Mouse (Mus musculus) liver, embryonic 14.5 days (tissue): ENCODE data around the gene Rpl18. TPM values are rescaled to one million over a fixed set of nuclear protein-coding genes. Genes with fewer than 3 reads are reported as not detected.

Experiments used
- ATAC-seq: fragments of 200-750 bp; cut with Nextera tagmentation; 2 replicates; pipeline ENCODE4 v1.8.0; 2017; ENCODE audit warnings: moderate number of reproducible peaks, mild to moderate bottlenecking, moderate library complexity; ENCODE audit not compliant: insufficient read depth
- DNase-seq, 3 experiments: peaks; one replicate each; pipeline ENCODE4 v3.0.0-alpha.2; 2012 to 2013; ENCODE audit warnings: low read depth in 3 of 3, low spot score in 3 of 3
- H3K27ac ChIP-seq: fragments of 300-500 bp; sonication (generic); 2 replicates; pipeline ENCODE4 v1.5.1; 2014; ENCODE audit warnings: moderate library complexity, mild to moderate bottlenecking, control low read depth, inconsistent platforms
- H3K27me3 ChIP-seq: fragments of 300-500 bp; sonication (generic); 2 replicates; pipeline ENCODE4 v1.6.1; 2014; ENCODE audit warnings: mild to moderate bottlenecking, low read length, moderate library complexity; ENCODE audit not compliant: control insufficient read depth, insufficient read depth
- H3K36me3 ChIP-seq: fragments of 300-500 bp; sonication (generic); replicated peaks from 2 replicates; pipeline ENCODE4 v1.6.1; 2014; ENCODE audit warnings: low read depth; ENCODE audit not compliant: control insufficient read depth, insufficient read depth
- H3K4me1 ChIP-seq, 2 experiments: fragments of 200-500 bp in 1 of 2; fragments of 300-500 bp in 1 of 2; sonication (generic) in 1 of 2; replicated peaks; 2 replicates each; pipeline ENCODE4 v1.6.1; 2012 to 2014; ENCODE audit warnings: antibody characterized with exemption in 1 of 2, inconsistent platforms in 1 of 2, low read length in 1 of 2; ENCODE audit not compliant: control insufficient read depth in 2 of 2, insufficient read depth in 2 of 2
- H3K4me2 ChIP-seq: fragments of 300-500 bp; sonication (generic); 2 replicates; pipeline ENCODE4 v1.6.1; 2014; ENCODE audit warnings: low read depth, mild to moderate bottlenecking, control low read depth, moderate library complexity
- H3K4me3 ChIP-seq, 2 experiments: fragments of 200-500 bp in 1 of 2; fragments of 300-500 bp in 1 of 2; sonication (generic) in 1 of 2; 2 replicates each; pipeline ENCODE4 v1.5.1; 2012 to 2014; ENCODE audit warnings: low read depth in 2 of 2, low read length in 2 of 2, mild to moderate bottlenecking in 2 of 2, control low read depth in 1 of 2, inconsistent platforms in 1 of 2, moderate library complexity in 1 of 2; ENCODE audit not compliant: insufficient read depth in 1 of 2
- H3K9ac ChIP-seq: fragments of 300-500 bp; sonication (generic); replicated peaks from 2 replicates; pipeline ENCODE4 v1.6.1; 2014; ENCODE audit warnings: mild to moderate bottlenecking, control low read depth, moderate library complexity
- H3K9me3 ChIP-seq: fragments of 300-500 bp; sonication (generic); 2 replicates; pipeline ENCODE4 v1.6.1; 2016; ENCODE audit warnings: low read length, mixed read lengths; ENCODE audit not compliant: control insufficient read depth
- CTCF ChIP-seq: IDR thresholded peaks from 2 replicates; pipeline ENCODE4 v1.5.1; 2016; ENCODE audit warnings: antibody characterized with exemption, low read depth, control low read depth
- EP300 ChIP-seq: IDR thresholded peaks from 2 replicates; pipeline ENCODE4 v1.6.1; 2016; ENCODE audit warnings: antibody characterized with exemption, low read depth
- WGBS: fragments of 180-500 bp; shearing (Covaris S2); extraction: QIAGEN DNeasy Blood & Tissue Kit; methylation state at CpG from one replicate; pipeline ENCODE4 v1.1.7; 2014; ENCODE audit not compliant: insufficient replicate concordance; 5-methylcytosine and 5-hydroxymethylcytosine counted together
- polyA plus RNA-seq, 2 experiments: library from polyadenylated mRNA; depleted of rRNA in 1 of 2; stranded (reverse) in 1 of 2; unstranded in 1 of 2; fragments of >200 nt; fragmentation: Nextera tagmentation in 1 of 2; extraction: Ambion mirVana in 1 of 2; gene quantifications; 2 replicates each; pipeline versions ENCODE4 v1.2.1 to v1.2.3; 2012 to 2014

Rpl18 gene
- polyA plus RNA-seq, 2 experiments = 499 to 846 TPM

DNA sequence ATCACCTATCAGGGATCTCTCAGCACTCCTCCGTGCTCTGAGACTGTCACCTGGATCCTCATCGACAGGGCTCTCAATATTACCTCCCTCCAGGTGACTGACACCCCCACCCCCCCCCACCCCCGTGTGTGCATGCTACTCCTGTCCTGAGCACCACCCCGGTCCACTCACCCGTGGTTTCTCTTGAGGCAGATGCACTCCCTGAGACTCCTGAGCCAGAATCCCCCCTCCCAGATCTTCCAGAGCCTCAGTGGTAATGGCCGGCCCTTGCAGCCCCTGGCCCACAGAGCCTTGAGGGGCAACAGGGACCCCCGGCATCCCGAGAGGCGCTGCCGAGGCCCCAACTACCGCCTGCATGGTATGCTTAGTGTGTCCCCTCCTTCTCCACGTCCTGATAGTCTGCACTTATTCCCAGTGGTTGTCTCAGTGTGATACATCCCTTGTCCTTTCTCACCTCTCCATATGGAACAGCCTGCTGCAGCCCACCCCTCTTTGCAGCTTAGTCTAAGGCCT lies 11.7 kb upstream of the Rpl18 start:
- no peak for TF ChIP-seq CTCF
- no peak for TF ChIP-seq EP300
- no peak overlapping the region for H3K27ac ChIP-seq
- peaks cover 27% of the 10 kb centered on the region for H3K27me3 ChIP-seq
- H3K9me3 ChIP-seq = no peaks in the 10 kb centered on the region
- no peaks in the 10 kb centered on the region for H3K36me3 ChIP-seq
- ATAC-seq (no peak), DNase-seq (no peak)
- H3K9ac ChIP-seq = no peak overlapping the region; the same call in 1 of the 2 replicates
- H3K4me1 ChIP-seq = peaks cover 29 to 32% of the 10 kb centered on the region in 2 experiments
- H3K4me2 ChIP-seq = peak overlapping the region; percentile 78
- WGBS = 56% methylated on average over 12 of the region's 12 CpGs
- no peak overlapping the region; a peak in 1 of 4 replicates for H3K4me3 ChIP-seq

- peak in 1 of 3 experiments; percentile 66 for DNase-seq
- H3K4me1 ChIP-seq = peaks cover 29 to 32% of the 10 kb centered on the region in 2 experiments
Observed at GRCm38 (mm10) chr7:45704046-45704559, 11.2 kb upstream of the Rpl18 start.

GRCm38 (mm10) chr7:45704730-45705442 lies 10.4 kb upstream of the Rpl18 start, which contains the start of gene Dbp:
Gene Dbp, plus strand, starts transcription at chr7:45705088.
- TF ChIP-seq CTCF (no peak), EP300 (0 out of 2 replicates have a peak, but pooled peaks have one; percentile 6)
- ATAC-seq = peak; percentile 82
- peak within 1 kb of the TSS; percentile 48 to 63 for H3K4me3 ChIP-seq
- H3K9ac ChIP-seq = peak within 1 kb of the TSS; percentile 41
- no peaks in the 10 kb centered on the region for H3K36me3 ChIP-seq
- peak within 1 kb of the TSS; percentile 9; the same call in 1 of the 2 replicates for H3K27ac ChIP-seq
- H3K4me1 ChIP-seq = peaks cover 29 to 32% of the 10 kb centered on the region in 2 experiments
- H3K27me3 ChIP-seq = peaks cover 16% of the 10 kb centered on the region
- peak within 1 kb of the TSS; percentile 78 for H3K4me2 ChIP-seq
- DNase-seq = peak; percentile 93 to 94 (median 94)
- H3K9me3 ChIP-seq = no peaks in the 10 kb centered on the region
- under 1% methylated on average over 36 of the region's 36 CpGs for WGBS

More at GRCm38 (mm10) chr7:45704046-45704559, 11.2 kb upstream of the Rpl18 start:
- under 1% methylated on average over 13 of the region's 13 CpGs for WGBS
- Histone ChIP-seq H3K27ac (peak overlapping the region; percentile 9; the same call in 1 of the 2 replicates), H3K9ac (peak overlapping the region; percentile 41), H3K27me3 (peaks cover 24% of the 10 kb centered on the region), H3K4me2 (peak overlapping the region; percentile 78), H3K36me3 (no peaks in the 10 kb centered on the region), H3K4me3 (peak overlapping the region; percentile 42 to 48), H3K9me3 (no peaks in the 10 kb centered on the region)
- TF ChIP-seq EP300 (no peak), CTCF (no peak)
- peak; percentile 55 for ATAC-seq

DNA sequence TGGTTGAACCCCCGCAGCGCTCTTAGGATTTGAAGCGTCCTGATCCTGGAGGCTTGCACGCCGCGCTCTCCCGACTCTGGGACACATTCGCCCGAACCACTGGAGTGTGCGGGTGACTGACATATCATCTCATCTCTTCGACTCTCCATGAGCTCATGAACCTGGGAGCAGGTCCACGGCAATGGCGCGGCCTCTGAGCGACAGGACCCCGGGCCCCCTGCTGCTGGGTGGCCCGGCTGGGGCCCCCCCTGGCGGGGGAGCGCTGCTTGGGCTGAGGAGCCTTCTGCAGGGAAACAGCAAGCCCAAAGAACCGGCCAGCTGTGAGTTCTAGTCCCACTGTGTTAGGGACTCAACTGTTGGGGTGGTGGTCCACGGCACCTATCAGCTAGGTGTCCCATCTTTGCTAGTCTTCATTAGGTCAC lies 9.8 kb upstream of the Rpl18 start:
- Histone ChIP-seq H3K27me3 (peaks cover 10% of the 10 kb centered on the region), H3K27ac (no peak overlapping the region), H3K4me1 (peaks cover 29 to 32% of the 10 kb centered on the region in 2 experiments), H3K36me3 (peaks cover under 1% of the 10 kb centered on the region; the same call in 1 of the 2 replicates), H3K9ac (no peak overlapping the region), H3K4me2 (peak overlapping the region; percentile 78), H3K4me3 (peak overlapping the region; percentile 43 to 46), H3K9me3 (no peaks in the 10 kb centered on the region)
- under 1% methylated on average over 21 of the region's 21 CpGs for whole genome bisulfite sequencing
- TF ChIP-seq EP300 (no peak), CTCF (no peak)
- DNase-seq (no peak), ATAC-seq (no peak)

- ATAC-seq (no peak), DNase-seq (no peak)
- peaks cover 4% of the 10 kb centered on the region for H3K36me3 ChIP-seq
- H3K4me2 ChIP-seq = peak overlapping the region; percentile 78
- TF ChIP-seq EP300 (no peak), CTCF (no peak)
- 0% methylated on average over 7 of the region's 7 CpGs for WGBS
- H3K9me3 ChIP-seq = no peaks in the 10 kb centered on the region
- H3K9ac ChIP-seq = no peak overlapping the region; the same call in 1 of the 2 replicates
- peak overlapping the region; percentile 46 to 63; a peak in 3 of 4 replicates for H3K4me3 ChIP-seq
- H3K27ac ChIP-seq = no peak overlapping the region
- H3K4me1 ChIP-seq = peaks cover 29 to 32% of the 10 kb centered on the region in 2 experiments
- H3K27me3 ChIP-seq = peaks cover 6% of the 10 kb centered on the region
Observed at GRCm38 (mm10) chr7:45705873-45706281, 9.4 kb upstream of the Rpl18 start.
